Comparison of ENCODE assay signal across 8 mouse cellular contexts in genomic region chr6:49039470-49040180, GRCm38 (mm10). TPM values are rescaled to one million over a fixed set of nuclear protein-coding genes. Genes with fewer than 3 reads are reported as not detected.
DNase-seq lines count a peak whose midpoint lies in the region; ATAC-seq and TF ChIP-seq lines count a peak whose summit lies in the region.

No protein-coding gene starts in this region.

- peaks cover 2% of the 10 kb centered on the region for H3K4me1 ChIP-seq in liver, adult 2 months (ENCODE audit: control insufficient read depth, insufficient read depth, low read length)
- H3K4me1 ChIP-seq in midbrain, postnatal 0 days (ENCODE audit: insufficient read depth, low read length), result no peaks in the 10 kb centered on the region
- 0 out of 2 replicates have a peak, but pooled peaks cover 4% of the 10 kb centered on the region for H3K4me1 ChIP-seq in stomach, embryonic 15.5 days

- no peaks in the 10 kb centered on the region for H3K27me3 ChIP-seq in liver, adult 2 months (ENCODE audit: control insufficient read depth, insufficient read depth, low read length)
- peaks cover 6% of the 10 kb centered on the region; the same call in 1 of the 2 replicates for H3K27me3 ChIP-seq in midbrain, postnatal 0 days (ENCODE audit: insufficient read depth, low read length)
- H3K27me3 ChIP-seq in stomach, embryonic 15.5 days (replicated peaks), result no peaks in the 10 kb centered on the region

- no peaks in the 10 kb centered on the region for H3K36me3 ChIP-seq in liver, adult 2 months (ENCODE audit: control insufficient read depth, insufficient read depth, low read length)
- H3K36me3 ChIP-seq in midbrain, postnatal 0 days (ENCODE audit: insufficient read depth, low read length), result no peaks in the 10 kb centered on the region
- no peaks in the 10 kb centered on the region for H3K36me3 ChIP-seq in stomach, embryonic 15.5 days

- ATAC-seq in activated CD4-positive, CD25-positive, alpha-beta regulatory T cell, adult 4 months, result peak; percentile 36
- no peak for ATAC-seq in midbrain, postnatal 0 days (ENCODE audit: low FRiP score)
- ATAC-seq in stomach, embryonic 15.5 days (ENCODE audit: insufficient read depth, low FRiP score, low read depth), result no peak

- peak overlapping the region; percentile 47 for H3K4me2 ChIP-seq in midbrain, postnatal 0 days (ENCODE audit: low read depth, low read length, poor library complexity, severe bottlenecking)
- H3K4me2 ChIP-seq in stomach, embryonic 15.5 days, result peak overlapping the region; percentile 51

- no peak for TF ChIP-seq POLR2A in liver, adult 2 months (IDR thresholded peaks at IDR 0.05; ENCODE audit: extremely low read depth, insufficient read depth, low read length)

- no peaks in the 10 kb centered on the region for H3K9me3 ChIP-seq in midbrain, postnatal 0 days (ENCODE audit: low read length)
- no peaks in the 10 kb centered on the region for H3K9me3 ChIP-seq in stomach, embryonic 15.5 days

- H3K4me3 ChIP-seq in liver, adult 2 months (ENCODE audit: insufficient read depth, low read depth, low read length), result peak overlapping the region; percentile 18; the same call in 1 of the 2 replicates
- H3K4me3 ChIP-seq in midbrain, postnatal 0 days (ENCODE audit: low read depth, low read length), result peak overlapping the region; percentile 18; the same call in 1 of the 2 replicates
- H3K4me3 ChIP-seq in stomach, embryonic 15.5 days (replicated peaks), result peak overlapping the region; percentile 33

- no peak overlapping the region for H3K9ac ChIP-seq in liver, adult 2 months (ENCODE audit: low read depth, low read length)
- no peak overlapping the region for H3K9ac ChIP-seq in midbrain, postnatal 0 days (replicated peaks; ENCODE audit: low read length, poor library complexity, severe bottlenecking)
- no peak overlapping the region for H3K9ac ChIP-seq in stomach, embryonic 15.5 days

- no peaks in the 10 kb centered on the region for H3K79me2 ChIP-seq in liver, adult 2 months (ENCODE audit: control insufficient read depth, insufficient read depth, low read length)

- H3K27ac ChIP-seq in liver, adult 2 months (replicated peaks; ENCODE audit: insufficient read depth, low read depth, low read length), result no peak overlapping the region
- no peak overlapping the region for H3K27ac ChIP-seq in midbrain, postnatal 0 days (ENCODE audit: low read depth, low read length)
- H3K27ac ChIP-seq in stomach, embryonic 15.5 days, result no peak overlapping the region

- peak; percentile 84 for TF ChIP-seq CTCF in liver, adult 2 months (IDR thresholded peaks at IDR 0.05; ENCODE audit: low read depth, low read length)
- TF ChIP-seq CTCF in midbrain, postnatal 0 days (IDR thresholded peaks at IDR 0.05), result peak; percentile 81

- DNase-seq in 3T3-L1 (ENCODE audit: low read depth, low spot score), result peak; percentile 88
- DNase-seq in embryo, embryonic 10.5 days (ENCODE audit: low spot score), result peak; percentile 81
- DNase-seq in heart, adult 18-20 months, result peak; percentile 45 to 74
- peak; percentile 54 for DNase-seq in kidney, adult 18-20 months
- peak; percentile 30 for DNase-seq in liver, adult 2 months (ENCODE audit: extremely low read depth, low read depth, low spot score)
- peak; percentile 66 for DNase-seq in midbrain, postnatal 0 days (ENCODE audit: low spot score)

- 5% methylated on average over 18 of the region's 18 CpGs for WGBS in liver, adult 2 months
- 8% methylated on average over 18 of the region's 18 CpGs for WGBS in midbrain, postnatal 0 days
- WGBS in stomach, embryonic 15.5 days, result 14% methylated on average over 18 of the region's 18 CpGs

RNA-seq across cellular contexts. Expression of gene Gpnmb, which starts 3.3 kb away (rescaled TPM):
- polyA plus RNA-seq in activated CD4-positive, CD25-positive, alpha-beta regulatory T cell, adult 4 months (2017; shearing (Covaris generic)), result 1 to 10 TPM; 1.6 to 1.9 TPM
- 1 to 10 TPM in 1 of 2 experiments, under 1 TPM in 1; 0.89 to 1.7 TPM for total RNA-seq in heart, adult 18-20 months (2021)
- total RNA-seq in liver, adult 2 months (2014; rRNA removed), result under 0.01 and 0.07 TPM in 2 replicates
- 0.20 and 0.36 TPM in 2 replicates for polyA plus RNA-seq in liver, adult 2 months (2012; rRNA removed)
- total RNA-seq in midbrain, postnatal 0 days (2014; rRNA removed), result 0.38 and 1.5 TPM in 2 replicates
- polyA plus RNA-seq in midbrain, postnatal 0 days (2015; fragmentation: Nextera tagmentation; extraction: Ambion mirVana), result 0.40 and 0.77 TPM in 2 replicates
- 0.26 and 0.34 TPM in 2 replicates for polyA plus RNA-seq in stomach, embryonic 15.5 days (2015; fragmentation: Nextera tagmentation; extraction: Ambion mirVana)

RNA-seq across cellular contexts. Expression of gene Malsu1, which starts 34.0 kb away (rescaled TPM):
- polyA plus RNA-seq in activated CD4-positive, CD25-positive, alpha-beta regulatory T cell, adult 4 months (2017; shearing (Covaris generic)), result 10 to 100 TPM; 21.0 to 49.0 TPM
- total RNA-seq in heart, adult 18-20 months (2021), result 10 to 100 TPM; 40.5 to 45.0 TPM
- total RNA-seq in liver, adult 2 months (2014; rRNA removed), result 27.9 and 28.5 TPM in 2 replicates
- polyA plus RNA-seq in liver, adult 2 months (2012; rRNA removed), result 20.5 and 24.0 TPM in 2 replicates
- 32.0 and 47.7 TPM in 2 replicates for total RNA-seq in midbrain, postnatal 0 days (2014; rRNA removed)
- polyA plus RNA-seq in midbrain, postnatal 0 days (2015; fragmentation: Nextera tagmentation; extraction: Ambion mirVana), result 90.6 and 92.3 TPM in 2 replicates
- polyA plus RNA-seq in stomach, embryonic 15.5 days (2015; fragmentation: Nextera tagmentation; extraction: Ambion mirVana), result 69.0 and 76.9 TPM in 2 replicates

RNA-seq across cellular contexts. Expression of gene Svs1, which starts 53.0 kb away (rescaled TPM):
- not detected for polyA plus RNA-seq in activated CD4-positive, CD25-positive, alpha-beta regulatory T cell, adult 4 months (2017; shearing (Covaris generic))
- not detected for total RNA-seq in heart, adult 18-20 months (2021)
- total RNA-seq in liver, adult 2 months (2014; rRNA removed), result not detected in 2 replicates
- polyA plus RNA-seq in liver, adult 2 months (2012; rRNA removed), result not detected in 2 replicates
- total RNA-seq in midbrain, postnatal 0 days (2014; rRNA removed), result not detected in 2 replicates
- not detected in 2 replicates for polyA plus RNA-seq in midbrain, postnatal 0 days (2015; fragmentation: Nextera tagmentation; extraction: Ambion mirVana)
- not detected in 2 replicates for polyA plus RNA-seq in stomach, embryonic 15.5 days (2015; fragmentation: Nextera tagmentation; extraction: Ambion mirVana)

Comparison
In these comparisons a context has a peak if more than half of its experiments do, and no peak if none do; other contexts are left out.
1. DNase-seq: peak in every context shown above with its lines; median percentile 88 in 3T3-L1; 81 in embryo, embryonic 10.5 days; 66 in midbrain, postnatal 0 days; 60 in heart, adult 18-20 months; 54 in kidney, adult 18-20 months; 30 in liver, adult 2 months.